Mouse (Mus musculus) spleen, adult 2 months (tissue): ENCODE data around the gene Sp3.

Experiments
- CTCF ChIP-seq: fragments of 200-500 bp; IDR thresholded peaks from 2 replicates; pipeline ENCODE4 v1.5.1; 2011; ENCODE audit warnings: mild to moderate bottlenecking, inconsistent platforms; ENCODE audit not compliant: insufficient read depth, insufficient read length, insufficient replicate concordance; ENCODE audit errors: extremely low read depth
- POLR2A ChIP-seq: fragments of 200-500 bp; IDR thresholded peaks from 2 replicates; pipeline ENCODE4 v1.6.1; 2011; ENCODE audit warnings: low read depth, low read length, inconsistent platforms

- TF ChIP-seq CTCF (no peak), POLR2A (no peak)
These were observed 23.8 kb downstream of the Sp3 start for GRCm38 (mm10) chr2:72956415-72956814.
